Mouse (Mus musculus): Measurements from ENCODE around the gene Cxcr2. TPM values are rescaled to one million over a fixed set of nuclear protein-coding genes. Genes with fewer than 3 reads are reported as not detected.

Gene Cxcr2
- total RNA-seq, 1 experiment from 2014 or later = 9.0 TPM

GRCm38 (mm10) chr1:74178618-74179017 is 24.8 kb downstream of the Cxcr2 start:
- peak; percentile 64 to 84 for ATAC-seq (replicated peaks in 1 of 2; ENCODE audit: insufficient read depth in 1 of 2, low FRiP score in 2 of 2, low TSS enrichment in 1 of 2, low read depth in 1 of 2, poor library complexity in 2 of 2, severe bottlenecking in 2 of 2)

- ATAC-seq (replicated peaks in 1 of 2; ENCODE audit: insufficient read depth in 1 of 2, low FRiP score in 2 of 2, low TSS enrichment in 1 of 2, low read depth in 1 of 2, poor library complexity in 2 of 2, severe bottlenecking in 2 of 2) = peak; percentile 19 to 40; a peak in 2 of 4 replicates
Observed at GRCm38 (mm10) chr1:74179624-74180408, 26.0 kb downstream of the Cxcr2 start.

- ATAC-seq (replicated peaks in 1 of 2; ENCODE audit: insufficient read depth in 1 of 2, low FRiP score in 2 of 2, low TSS enrichment in 1 of 2, low read depth in 1 of 2, poor library complexity in 2 of 2, severe bottlenecking in 2 of 2) = no peak
Observed at GRCm38 (mm10) chr1:74181462-74181861, 27.7 kb downstream of the Cxcr2 start.

GRCm38 (mm10) chr1:74183006-74183405 is 29.2 kb downstream of the Cxcr2 start:
- no peak for ATAC-seq (replicated peaks in 1 of 2; ENCODE audit: insufficient read depth in 1 of 2, low FRiP score in 2 of 2, low TSS enrichment in 1 of 2, low read depth in 1 of 2, poor library complexity in 2 of 2, severe bottlenecking in 2 of 2)

GRCm38 (mm10) chr1:74190471-74190870 is 36.7 kb downstream of the Cxcr2 start:
- ATAC-seq (replicated peaks in 1 of 2; ENCODE audit: insufficient read depth in 1 of 2, low FRiP score in 2 of 2, low TSS enrichment in 1 of 2, low read depth in 1 of 2, poor library complexity in 2 of 2, severe bottlenecking in 2 of 2) = no peak

- no peak for ATAC-seq (replicated peaks in 1 of 2; ENCODE audit: insufficient read depth in 1 of 2, low FRiP score in 2 of 2, low TSS enrichment in 1 of 2, low read depth in 1 of 2, poor library complexity in 2 of 2, severe bottlenecking in 2 of 2)
Observed at GRCm38 (mm10) chr1:74192711-74193110, 38.9 kb downstream of the Cxcr2 start.

- 0 out of 4 replicates have a peak, but pooled peaks of 1 of the 2 experiments have one; percentile 3 for ATAC-seq (replicated peaks in 1 of 2; ENCODE audit: insufficient read depth in 1 of 2, low FRiP score in 2 of 2, low TSS enrichment in 1 of 2, low read depth in 1 of 2, poor library complexity in 2 of 2, severe bottlenecking in 2 of 2)
Observed at GRCm38 (mm10) chr1:74194445-74194844, 40.7 kb downstream of the Cxcr2 start, which contains the start of gene Cxcr1. Cxcr1 (minus strand) TSS chr1:74194631.

- ATAC-seq (replicated peaks in 1 of 2; ENCODE audit: insufficient read depth in 1 of 2, low FRiP score in 2 of 2, low TSS enrichment in 1 of 2, low read depth in 1 of 2, poor library complexity in 2 of 2, severe bottlenecking in 2 of 2) = peak; percentile 81 to 82
Observed at GRCm38 (mm10) chr1:74195961-74196360, 42.2 kb downstream of the Cxcr2 start.

GRCm38 (mm10) chr1:74196621-74197419 is 43.0 kb downstream of the Cxcr2 start:
- ATAC-seq (replicated peaks in 1 of 2; ENCODE audit: insufficient read depth in 1 of 2, low FRiP score in 2 of 2, low TSS enrichment in 1 of 2, low read depth in 1 of 2, poor library complexity in 2 of 2, severe bottlenecking in 2 of 2) = no peak

- ATAC-seq (replicated peaks in 1 of 2; ENCODE audit: insufficient read depth in 1 of 2, low FRiP score in 2 of 2, low TSS enrichment in 1 of 2, low read depth in 1 of 2, poor library complexity in 2 of 2, severe bottlenecking in 2 of 2) = no peak
Observed at GRCm38 (mm10) chr1:74197726-74198470, 44.1 kb downstream of the Cxcr2 start.

GRCm38 (mm10) chr1:74199046-74199445 is 45.3 kb downstream of the Cxcr2 start:
- no peak for ATAC-seq (replicated peaks in 1 of 2; ENCODE audit: insufficient read depth in 1 of 2, low FRiP score in 2 of 2, low TSS enrichment in 1 of 2, low read depth in 1 of 2, poor library complexity in 2 of 2, severe bottlenecking in 2 of 2)

GRCm38 (mm10) chr1:74201048-74201844 is 47.5 kb downstream of the Cxcr2 start:
- ATAC-seq (replicated peaks in 1 of 2; ENCODE audit: insufficient read depth in 1 of 2, low FRiP score in 2 of 2, low TSS enrichment in 1 of 2, low read depth in 1 of 2, poor library complexity in 2 of 2, severe bottlenecking in 2 of 2) = no peak

- ATAC-seq (replicated peaks in 1 of 2; ENCODE audit: insufficient read depth in 1 of 2, low FRiP score in 2 of 2, low TSS enrichment in 1 of 2, low read depth in 1 of 2, poor library complexity in 2 of 2, severe bottlenecking in 2 of 2) = no peak
Observed at GRCm38 (mm10) chr1:74203457-74203856, 49.7 kb downstream of the Cxcr2 start.

GRCm38 (mm10) chr1:74205881-74206280 is 52.1 kb downstream of the Cxcr2 start:
- peak; percentile 27 to 61; a peak in 2 of 4 replicates for ATAC-seq (replicated peaks in 1 of 2; ENCODE audit: insufficient read depth in 1 of 2, low FRiP score in 2 of 2, low TSS enrichment in 1 of 2, low read depth in 1 of 2, poor library complexity in 2 of 2, severe bottlenecking in 2 of 2)

- no peak for ATAC-seq (replicated peaks in 1 of 2; ENCODE audit: insufficient read depth in 1 of 2, low FRiP score in 2 of 2, low TSS enrichment in 1 of 2, low read depth in 1 of 2, poor library complexity in 2 of 2, severe bottlenecking in 2 of 2)
Observed at GRCm38 (mm10) chr1:74206642-74207041, 52.9 kb downstream of the Cxcr2 start.

GRCm38 (mm10) chr1:74207906-74208305 is 54.1 kb downstream of the Cxcr2 start:
- no peak for ATAC-seq (replicated peaks in 1 of 2; ENCODE audit: insufficient read depth in 1 of 2, low FRiP score in 2 of 2, low TSS enrichment in 1 of 2, low read depth in 1 of 2, poor library complexity in 2 of 2, severe bottlenecking in 2 of 2)

GRCm38 (mm10) chr1:74208941-74209340 is 55.2 kb downstream of the Cxcr2 start:
- no peak for ATAC-seq (replicated peaks in 1 of 2; ENCODE audit: insufficient read depth in 1 of 2, low FRiP score in 2 of 2, low TSS enrichment in 1 of 2, low read depth in 1 of 2, poor library complexity in 2 of 2, severe bottlenecking in 2 of 2)
